Mouse (Mus musculus): Measurements from ENCODE around the gene Nubp2.

Gene Nubp2

DNA sequence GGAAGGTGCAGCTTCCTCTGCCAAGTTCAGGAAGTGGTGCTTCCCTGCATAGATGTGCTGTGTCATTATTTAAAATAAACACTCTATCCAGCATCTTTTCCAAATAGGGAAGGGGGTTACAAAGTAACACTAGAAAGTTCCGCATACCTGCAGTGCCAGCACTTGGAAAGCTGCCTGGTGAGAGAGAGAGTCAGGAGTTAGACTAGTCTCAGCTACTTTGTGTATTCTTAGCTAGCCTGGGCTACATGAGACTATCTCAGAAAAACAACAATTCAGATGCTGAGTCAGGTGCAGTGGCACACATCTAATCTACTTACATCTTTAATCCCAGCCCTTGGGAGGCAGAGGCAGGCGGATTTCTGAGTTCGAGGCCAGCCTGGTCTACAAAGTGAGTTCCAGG, 24.4 kb downstream of the Nubp2 start:
- no peak for DNase-seq (ENCODE audit: low read depth, low spot score)

GRCm38 (mm10) chr17:24860076-24860475, 26.1 kb downstream of the Nubp2 start:
- DNase-seq (ENCODE audit: low read depth, low spot score), result no peak

DNA sequence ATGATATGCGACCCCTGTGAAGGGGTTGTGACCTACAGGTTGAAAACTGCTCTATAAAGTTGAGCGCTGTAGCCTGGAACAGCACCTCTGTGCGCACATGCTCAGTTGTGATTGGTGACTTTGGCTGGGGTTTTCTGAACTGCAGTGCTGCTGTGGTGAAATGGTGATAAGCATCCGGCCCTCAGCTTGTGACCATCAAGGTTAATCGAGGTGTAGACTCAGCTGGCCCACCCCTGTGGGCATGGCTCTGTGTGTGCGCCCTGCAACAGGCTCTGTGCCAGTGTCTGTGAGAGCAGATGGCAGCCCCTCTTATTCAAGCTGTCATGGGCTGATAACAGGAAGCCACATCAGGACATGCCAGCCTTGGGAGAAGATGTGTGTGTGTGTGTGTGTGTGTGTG, 27.2 kb downstream of the Nubp2 start:
- no peak for DNase-seq (ENCODE audit: low read depth, low spot score)

DNA sequence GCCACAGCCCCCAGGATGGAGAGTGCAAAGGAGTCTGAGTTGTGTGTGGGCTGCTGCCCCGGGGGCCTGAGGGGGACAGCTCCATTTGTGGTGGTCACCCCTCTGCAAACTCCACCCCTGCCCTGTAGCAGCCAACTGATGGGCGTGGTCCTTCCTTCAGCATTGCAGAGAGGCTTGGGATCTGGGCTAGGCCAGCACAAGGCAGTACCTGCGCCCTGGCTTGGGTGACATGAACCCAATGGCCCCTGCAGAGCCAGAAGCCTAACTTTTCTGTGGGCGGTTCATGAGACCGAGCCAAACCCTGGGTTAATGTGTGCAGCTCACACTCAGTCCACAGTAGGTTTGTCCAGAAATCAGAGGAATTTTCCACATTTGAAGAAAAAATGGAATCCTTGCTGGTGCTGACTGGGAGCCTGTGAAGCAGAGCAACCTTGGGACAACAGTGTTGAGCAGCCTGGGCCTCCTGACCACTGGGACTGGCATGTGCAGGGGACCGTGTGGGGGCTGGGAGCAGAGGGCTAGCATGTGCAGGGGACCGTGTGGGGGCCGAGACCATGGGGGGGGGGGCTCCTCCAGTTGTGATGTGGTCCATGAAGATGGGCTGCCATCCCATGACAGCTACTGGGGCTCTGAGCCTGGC, 28.2 kb downstream of the Nubp2 start:
- DNase-seq (ENCODE audit: low read depth, low spot score), result no peak

- DNase-seq (ENCODE audit: low read depth, low spot score), result no peak
Measured at GRCm38 (mm10) chr17:24856589-24856988, 29.6 kb downstream of the Nubp2 start.

- DNase-seq (ENCODE audit: low read depth, low spot score), result no peak
Measured at GRCm38 (mm10) chr17:24855838-24856464, 30.2 kb downstream of the Nubp2 start.

DNA sequence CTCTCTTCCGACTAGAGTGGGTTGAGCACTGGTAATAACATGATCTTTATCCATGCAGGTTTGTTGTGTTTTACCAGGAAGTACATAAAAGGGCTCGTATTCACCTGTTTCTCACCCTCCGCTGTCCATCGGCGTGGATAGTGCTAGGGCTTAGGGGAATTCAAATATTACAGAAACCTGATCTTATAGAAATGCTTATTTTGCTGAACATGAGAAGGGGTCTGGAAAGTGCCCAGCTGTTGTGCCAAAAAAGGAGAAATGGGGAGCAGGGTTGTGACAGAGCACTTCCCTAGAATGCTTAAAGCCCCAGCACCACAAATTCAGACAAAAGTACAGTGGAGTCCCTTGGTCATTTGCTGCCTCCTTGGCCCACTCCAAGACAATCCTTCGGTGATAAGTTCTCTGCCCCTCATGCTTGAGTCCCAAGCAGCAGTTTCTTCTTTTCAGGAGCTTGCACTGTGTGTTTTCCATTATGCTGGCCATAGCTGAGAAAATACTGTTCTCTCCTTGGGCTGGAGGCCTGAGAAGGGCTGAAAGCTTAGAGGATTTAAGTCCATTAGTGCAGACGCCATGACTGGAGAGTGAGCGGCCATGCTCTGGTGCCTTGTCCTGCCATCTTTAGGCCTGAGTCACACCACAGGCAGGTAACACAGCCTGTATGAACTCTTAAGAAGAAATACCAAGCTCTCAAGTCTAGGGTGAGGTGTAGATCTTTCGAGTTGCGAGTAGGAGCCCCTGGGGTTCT, 34.6 kb downstream of the Nubp2 start:
- no peak for DNase-seq (ENCODE audit: low read depth, low spot score)

DNA sequence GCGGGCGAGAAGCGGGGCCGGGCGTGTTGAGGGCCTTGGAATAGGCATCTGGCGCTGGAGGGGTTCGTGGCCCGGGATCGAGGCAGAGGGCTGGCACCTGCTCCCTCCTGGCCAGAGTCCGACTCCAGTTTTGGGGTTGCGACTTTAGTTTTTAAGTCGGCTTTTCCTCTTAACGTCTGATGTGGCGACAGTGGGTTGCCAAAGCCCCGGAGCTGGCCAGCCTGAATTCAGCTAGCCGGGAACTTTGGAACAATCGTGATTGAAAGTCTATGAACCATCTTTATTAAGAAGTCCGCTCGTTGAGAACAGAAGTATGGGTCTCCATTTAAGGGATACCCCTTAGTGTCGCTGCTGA, 35.4 kb downstream of the Nubp2 start:
- DNase-seq (ENCODE audit: low read depth, low spot score), result no peak

DNA sequence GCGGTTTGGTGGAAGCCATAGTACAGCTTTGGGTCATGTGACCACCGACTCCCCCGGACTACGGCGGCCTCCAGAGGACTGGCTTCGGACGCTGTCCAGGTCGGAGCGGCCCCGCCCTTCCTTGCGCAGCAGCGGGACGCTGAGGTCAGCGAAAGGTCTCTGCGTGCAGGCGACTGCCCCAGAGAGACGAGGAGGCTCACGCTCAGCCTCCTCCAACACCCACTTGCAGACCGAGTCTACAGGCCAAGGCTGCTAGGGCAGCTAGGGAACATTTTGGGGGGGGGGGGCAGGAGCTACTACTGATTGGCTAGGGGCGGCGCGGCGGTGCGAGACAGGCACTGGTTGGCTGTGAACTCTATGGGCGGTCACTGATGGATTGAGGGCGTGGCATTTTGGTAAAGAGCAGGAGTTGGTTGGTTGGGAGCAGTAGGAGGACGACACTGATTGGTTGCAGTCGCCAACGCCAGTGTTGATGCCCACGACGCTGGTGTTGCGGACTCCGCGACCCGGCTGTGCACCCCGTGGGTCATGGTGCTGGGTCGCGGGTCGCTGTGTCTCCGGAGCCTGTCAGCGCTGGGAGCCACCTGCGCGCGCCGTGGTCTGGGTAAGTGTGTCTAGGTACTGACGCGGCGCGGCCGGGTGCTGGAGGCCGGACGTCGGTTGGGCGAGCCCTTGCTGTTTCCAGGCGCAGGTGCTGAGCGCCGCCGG, 35.9 kb downstream of the Nubp2 start, which contains the start of gene Fahd1:
Fahd1 (minus strand) TSS at position 300 of the 708 bp plus-strand sequence.
- peak; percentile 97 for DNase-seq (ENCODE audit: low read depth, low spot score)

DNA sequence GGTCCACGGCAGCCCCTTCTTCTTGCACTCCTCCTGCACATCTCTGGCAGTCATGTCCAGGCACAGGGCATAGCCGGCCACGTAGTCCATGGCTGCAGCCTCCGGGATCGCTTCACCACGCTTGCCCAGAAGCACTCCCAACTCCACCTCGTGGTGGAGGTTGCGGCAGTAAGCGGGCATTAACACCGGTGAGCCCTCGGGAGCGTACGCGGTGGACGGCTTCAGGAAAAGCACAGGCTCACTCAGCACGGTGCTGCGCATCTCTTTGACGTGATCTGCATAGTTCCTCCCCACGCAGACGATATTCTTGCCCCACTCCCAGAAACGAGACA, 36.5 kb downstream of the Nubp2 start:
- DNase-seq (ENCODE audit: low read depth, low spot score), result no peak

DNA sequence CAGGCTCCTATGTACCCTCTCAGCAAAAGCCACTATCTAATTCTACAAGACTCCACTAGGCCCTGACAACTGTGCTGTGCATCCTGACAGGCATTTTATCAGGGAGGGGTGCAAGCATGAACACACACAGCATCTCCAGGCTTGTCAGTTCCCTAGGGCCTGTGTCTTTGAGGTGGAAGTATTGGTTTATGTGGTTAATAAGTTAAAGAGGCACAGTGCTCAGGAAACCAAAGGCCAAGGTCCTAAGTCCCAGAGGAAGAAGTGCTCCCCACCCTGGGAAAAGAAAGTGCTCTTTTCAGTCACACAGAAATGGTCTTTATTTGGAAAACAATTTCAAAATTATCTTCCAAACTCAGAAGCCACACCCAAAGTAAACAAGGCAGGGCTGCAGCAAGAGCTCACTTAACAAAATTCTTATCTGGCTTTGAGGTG, 37.5 kb downstream of the Nubp2 start:
- no peak for DNase-seq (ENCODE audit: low read depth, low spot score)

DNA sequence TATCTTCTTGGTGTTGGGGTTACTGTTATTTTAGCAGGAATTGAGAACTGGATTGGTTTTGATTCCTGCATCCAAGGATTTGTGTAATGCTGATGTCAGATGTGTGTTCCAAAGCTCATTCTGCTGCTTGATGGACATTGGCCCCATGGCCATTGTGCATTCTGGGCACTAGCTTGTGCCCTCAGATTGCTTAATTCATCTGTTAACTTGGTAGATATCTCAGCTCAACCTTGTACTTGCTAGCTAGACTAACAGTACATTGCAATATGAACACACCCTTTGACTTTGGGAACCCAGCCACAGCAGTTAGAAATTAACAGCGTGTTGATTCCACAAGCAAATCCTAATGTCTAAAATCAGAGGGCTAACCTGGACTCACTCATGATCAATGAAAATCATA, 38.8 kb downstream of the Nubp2 start:
- no peak for DNase-seq (ENCODE audit: low read depth, low spot score)

GRCm38 (mm10) chr17:24844525-24844924, 41.6 kb downstream of the Nubp2 start:
- no peak for DNase-seq (ENCODE audit: low read depth, low spot score)

GRCm38 (mm10) chr17:24842631-24843030, 43.5 kb downstream of the Nubp2 start:
- DNase-seq (ENCODE audit: low read depth, low spot score), result no peak

DNA sequence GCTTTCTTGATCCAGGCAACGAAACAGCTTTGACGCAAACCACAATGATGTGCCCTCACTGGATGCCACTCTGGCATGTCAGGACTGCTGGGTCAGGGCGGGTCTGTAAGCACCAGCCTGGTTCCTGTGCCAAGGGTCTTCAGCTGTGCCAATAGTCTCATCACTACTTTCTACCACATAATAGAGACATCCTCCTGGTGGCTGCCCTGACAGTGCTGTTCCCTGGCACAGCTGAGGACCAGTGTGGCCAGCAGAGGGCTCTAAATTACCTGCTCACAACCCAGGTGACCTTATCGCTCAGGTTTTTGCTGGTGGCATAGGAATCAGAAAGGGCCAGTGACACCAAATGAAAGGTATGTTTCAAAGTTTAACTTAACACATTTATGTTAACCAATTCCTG, 45.0 kb downstream of the Nubp2 start:
- no peak for DNase-seq (ENCODE audit: low read depth, low spot score)

DNA sequence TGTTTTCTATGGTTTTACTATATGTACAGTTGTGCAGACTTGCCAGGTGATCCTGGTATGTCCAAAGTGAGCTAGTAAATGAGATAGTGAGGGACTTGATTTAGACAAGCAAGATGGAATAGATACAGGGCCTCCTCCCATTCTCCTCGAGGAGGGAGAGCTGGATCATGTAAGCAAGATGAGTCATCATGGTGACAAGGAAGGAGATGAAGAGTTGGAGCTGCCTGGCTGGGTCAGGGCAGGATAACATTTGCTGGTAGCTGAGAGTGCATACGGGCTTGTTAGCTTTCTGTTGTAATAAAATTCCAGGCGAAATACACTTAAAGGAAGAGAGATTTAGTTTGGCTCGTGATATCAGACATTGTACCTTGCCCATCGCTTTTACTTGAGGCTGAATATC, 45.8 kb downstream of the Nubp2 start:
- DNase-seq (ENCODE audit: low read depth, low spot score), result no peak

DNA sequence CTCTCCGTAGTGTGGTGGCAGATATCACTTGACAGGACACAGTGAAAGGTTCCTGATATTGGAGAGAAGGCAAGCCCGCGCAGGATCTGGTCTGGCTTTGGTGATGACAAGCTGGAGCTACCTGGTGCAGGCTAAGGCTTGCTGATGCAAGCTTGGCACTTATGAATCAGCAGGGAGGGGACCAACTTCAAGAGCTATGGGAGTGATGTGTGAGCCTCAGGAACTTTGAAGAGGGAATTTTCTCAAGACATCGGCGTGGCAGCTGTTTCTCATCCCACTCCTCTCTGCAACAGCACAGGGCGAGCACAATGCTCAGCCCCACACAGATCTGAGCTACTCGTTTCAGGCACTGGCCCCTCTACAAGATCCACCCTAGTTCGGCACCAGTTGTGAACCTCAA, 46.3 kb downstream of the Nubp2 start, which contains the start of gene Hagh:
Hagh (plus strand) TSS at position 302 of the 400 bp plus-strand sequence.
- no peak for DNase-seq (ENCODE audit: low read depth, low spot score)

Data from mesoderm, embryonic 11.5 days (tissue).